ENCODE assay signal across 10 mouse cellular contexts in the genomic region with DNA sequence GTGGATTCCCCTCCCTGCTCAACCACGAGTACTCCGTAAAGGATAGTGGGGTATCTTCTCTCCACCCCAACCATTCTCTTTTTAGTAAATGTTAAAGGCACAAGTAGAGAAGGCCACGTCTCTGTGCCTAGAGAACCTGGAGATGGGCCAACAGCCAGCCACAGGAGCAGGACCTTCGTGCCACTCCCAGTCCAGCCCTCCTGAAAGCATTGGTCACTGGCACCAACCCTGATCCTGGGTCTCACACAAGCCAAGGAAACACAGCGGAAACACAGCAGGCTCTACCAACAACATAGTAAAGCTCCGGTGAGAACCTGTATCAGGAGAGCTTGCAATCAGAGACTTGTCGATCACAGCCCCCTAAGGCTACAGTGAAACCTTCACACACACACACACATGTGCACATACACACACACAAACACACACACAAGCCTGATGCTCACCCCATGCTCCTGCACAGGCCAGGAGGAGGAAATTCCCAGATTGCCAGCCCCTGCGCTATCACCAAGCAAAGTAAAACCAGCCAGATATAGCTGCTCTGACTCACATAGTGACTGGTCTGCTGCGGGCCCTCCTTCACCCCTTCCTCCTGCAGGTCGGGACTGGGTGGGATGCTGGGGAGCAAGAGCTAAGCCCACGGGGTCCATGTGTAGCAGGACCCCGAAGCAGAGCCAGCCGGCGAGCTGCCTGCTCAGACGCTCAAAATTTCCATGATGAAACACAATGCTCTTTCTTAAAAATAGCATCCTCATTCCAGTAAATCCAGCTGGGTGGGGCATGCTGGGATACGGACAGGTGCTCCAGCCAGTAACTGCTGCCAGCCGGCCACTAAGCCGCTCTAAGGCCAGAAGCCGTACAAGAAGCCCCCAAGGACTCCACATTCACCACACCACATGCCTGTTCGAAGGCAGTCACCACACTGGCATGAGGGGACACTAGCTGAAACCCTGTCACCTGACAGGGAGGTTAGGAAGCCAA. TPM values are rescaled to one million over a fixed set of nuclear protein-coding genes. Genes with fewer than 3 reads are reported as not detected.
A peak's percentile ranks its signal among the peaks of the same experiment; 100 is the strongest.
DNase-seq lines count a peak whose midpoint lies in the region; ATAC-seq lines count a peak whose summit lies in the region.
"Had no signal": no experiment of that assay in that cellular context is flagged by ENCODE, and none has a peak within 500 bp of the region (broad histone marks: within the 10 kb centered on the region; RNA-seq: fewer than 3 reads in every experiment).

No protein-coding gene starts in this region.

- H3K4me3 ChIP-seq in hindbrain, embryonic 10.5 days = no peak overlapping the region
- no peak overlapping the region for H3K4me3 ChIP-seq in hindbrain, embryonic 14.5 days (replicated peaks; ENCODE audit: low read length)
- no peak overlapping the region for H3K4me3 ChIP-seq in hindbrain, embryonic 15.5 days
- no peak overlapping the region for H3K4me3 ChIP-seq in liver, embryonic 12.5 days

- DNase-seq in cerebellum, adult 18-20 months = peak; percentile 53 to 55
- no peak for DNase-seq in cerebellum, adult 11-12 months
- DNase-seq in hindbrain, embryonic 10.5 days (ENCODE audit: low spot score) = no peak
- no peak for DNase-seq in hindbrain, embryonic 14.5 days (ENCODE audit: low spot score)
- DNase-seq in adrenal gland, postnatal 25 days = peak; percentile 28
- DNase-seq in lung, postnatal 14 days = no peak

- no peaks in the 10 kb centered on the region for H3K27me3 ChIP-seq in hindbrain, embryonic 10.5 days (ENCODE audit: insufficient read depth, poor library complexity, severe bottlenecking)
- H3K27me3 ChIP-seq in hindbrain, embryonic 14.5 days (ENCODE audit: control insufficient read depth, insufficient read depth, low read length) = no peaks in the 10 kb centered on the region
- no peaks in the 10 kb centered on the region for H3K27me3 ChIP-seq in hindbrain, embryonic 15.5 days
- H3K27me3 ChIP-seq in liver, embryonic 12.5 days (replicated peaks) = no peaks in the 10 kb centered on the region

- H3K4me1 ChIP-seq in hindbrain, embryonic 10.5 days (replicated peaks) = peaks cover 23% of the 10 kb centered on the region; the same call in 1 of the 2 replicates
- H3K4me1 ChIP-seq in hindbrain, embryonic 14.5 days (replicated peaks; ENCODE audit: control insufficient read depth, insufficient read depth, low read length) = no peaks in the 10 kb centered on the region; the same call in 1 of the 2 replicates
- peaks cover 18% of the 10 kb centered on the region for H3K4me1 ChIP-seq in hindbrain, embryonic 15.5 days (replicated peaks)
- 0 out of 2 replicates have a peak, but pooled peaks cover 5% of the 10 kb centered on the region for H3K4me1 ChIP-seq in liver, embryonic 12.5 days

- no peak overlapping the region for H3K4me2 ChIP-seq in hindbrain, embryonic 14.5 days (replicated peaks)
- no peak overlapping the region for H3K4me2 ChIP-seq in hindbrain, embryonic 15.5 days
- no peak overlapping the region for H3K4me2 ChIP-seq in liver, embryonic 12.5 days
- H3K4me2 ChIP-seq: liver, embryonic 11.5 days had no signal

- H3K27ac ChIP-seq in hindbrain, embryonic 10.5 days = peak overlapping the region; percentile 30; the same call in 1 of the 2 replicates
- no peak overlapping the region for H3K27ac ChIP-seq in hindbrain, embryonic 14.5 days
- 0 out of 2 replicates have a peak overlapping the region, but pooled peaks have one; percentile 45 for H3K27ac ChIP-seq in hindbrain, embryonic 15.5 days (replicated peaks)
- H3K27ac ChIP-seq in liver, embryonic 12.5 days = no peak overlapping the region

- no peaks in the 10 kb centered on the region for H3K9me3 ChIP-seq in hindbrain, embryonic 10.5 days
- no peaks in the 10 kb centered on the region for H3K9me3 ChIP-seq in hindbrain, embryonic 14.5 days (ENCODE audit: control insufficient read depth, low read length)
- H3K9me3 ChIP-seq in hindbrain, embryonic 15.5 days = no peaks in the 10 kb centered on the region
- no peaks in the 10 kb centered on the region for H3K9me3 ChIP-seq in liver, embryonic 12.5 days (replicated peaks)

- H3K36me3 ChIP-seq in hindbrain, embryonic 10.5 days = peaks cover 14% of the 10 kb centered on the region; the same call in 1 of the 2 replicates
- H3K36me3 ChIP-seq in hindbrain, embryonic 14.5 days (replicated peaks; ENCODE audit: control insufficient read depth, insufficient read depth) = peaks cover 33% of the 10 kb centered on the region
- peaks cover 19% of the 10 kb centered on the region for H3K36me3 ChIP-seq in hindbrain, embryonic 15.5 days
- H3K36me3 ChIP-seq in liver, embryonic 12.5 days = no peaks in the 10 kb centered on the region

- no peak for ATAC-seq in hindbrain, embryonic 14.5 days (ENCODE audit: low FRiP score)
- ATAC-seq in hindbrain, embryonic 15.5 days (ENCODE audit: low FRiP score, low read depth) = no peak
- no peak for ATAC-seq in liver, embryonic 12.5 days

- WGBS in hindbrain, embryonic 10.5 days = 84% methylated on average over 20 of the region's 20 CpGs
- WGBS in hindbrain, embryonic 14.5 days = 83% methylated on average over 20 of the region's 20 CpGs
- 74% methylated on average over 20 of the region's 20 CpGs for WGBS in hindbrain, embryonic 15.5 days
- 73% methylated on average over 20 of the region's 20 CpGs for WGBS in liver, embryonic 12.5 days (ENCODE audit: insufficient replicate concordance)

- H3K9ac ChIP-seq in hindbrain, embryonic 14.5 days = no peak overlapping the region
- no peak overlapping the region for H3K9ac ChIP-seq in hindbrain, embryonic 15.5 days
- H3K9ac ChIP-seq in liver, embryonic 12.5 days = no peak overlapping the region

RNA-seq across cellular contexts. Expression of gene Atp9a, which starts 29.7 kb away (rescaled TPM):
- polyA plus RNA-seq in hindbrain, embryonic 10.5 days (2016; fragmentation: Nextera tagmentation; extraction: Ambion mirVana) = 14.6 and 20.1 TPM in 2 replicates
- polyA plus RNA-seq in hindbrain, embryonic 14.5 days (2014; fragmentation: Nextera tagmentation; extraction: Ambion mirVana) = 77.1 and 82.0 TPM in 2 replicates
- 60.9 and 63.6 TPM in 2 replicates for total RNA-seq in adrenal gland, postnatal 25 days (2021)
- 160 and 177 TPM in 2 replicates for polyA plus RNA-seq in hindbrain, embryonic 15.5 days (2015; fragmentation: Nextera tagmentation; extraction: Ambion mirVana)
- 3.7 and 4.3 TPM in 2 replicates for polyA plus RNA-seq in liver, embryonic 12.5 days (2016; fragmentation: Nextera tagmentation; extraction: Ambion mirVana)

RNA-seq across cellular contexts. Expression of gene Sall4, which starts 55.3 kb away (rescaled TPM):
- 19.0 and 44.4 TPM in 2 replicates for polyA plus RNA-seq in hindbrain, embryonic 10.5 days (2016; fragmentation: Nextera tagmentation; extraction: Ambion mirVana)
- polyA plus RNA-seq in hindbrain, embryonic 14.5 days (2014; fragmentation: Nextera tagmentation; extraction: Ambion mirVana) = 0.37 and 1.7 TPM in 2 replicates
- not detected in 2 replicates for total RNA-seq in adrenal gland, postnatal 25 days (2021)
- polyA plus RNA-seq in hindbrain, embryonic 15.5 days (2015; fragmentation: Nextera tagmentation; extraction: Ambion mirVana) = 0.44 and 2.5 TPM in 2 replicates
- polyA plus RNA-seq in liver, embryonic 12.5 days (2016; fragmentation: Nextera tagmentation; extraction: Ambion mirVana) = 8.5 and 9.3 TPM in 2 replicates
- polyA plus RNA-seq: C2C12 had no signal

Comparison
In these comparisons a context has a peak if more than half of its experiments do, and no peak if none do; other contexts are left out.
1. DNase-seq: peak in cerebellum, adult 18-20 months (2 of 2) and adrenal gland, postnatal 25 days (single experiment); none in cerebellum, adult 11-12 months (single experiment), hindbrain, embryonic 10.5 days (single experiment), hindbrain, embryonic 14.5 days (single experiment) and lung, postnatal 14 days (single experiment).
2. H3K27ac ChIP-seq: peak in hindbrain, embryonic 10.5 days (single experiment) and hindbrain, embryonic 15.5 days (single experiment); none in hindbrain, embryonic 14.5 days (single experiment) and liver, embryonic 12.5 days (single experiment).